Mouse (Mus musculus) frontal cortex, postnatal 36 days (tissue): ENCODE results near the gene Nkapl.
"Not testable (repeated sequence)": the region's sequence is repeated elsewhere in the genome, so short reads cannot be mapped to it uniquely, and the experiment has no call there.

Experiments
- DNase-seq, 2 experiments: peaks; one replicate each; pipeline ENCODE4 v3.0.0; 2022; ENCODE audit warnings: low spot score in 2 of 2

Gene Nkapl

DNA sequence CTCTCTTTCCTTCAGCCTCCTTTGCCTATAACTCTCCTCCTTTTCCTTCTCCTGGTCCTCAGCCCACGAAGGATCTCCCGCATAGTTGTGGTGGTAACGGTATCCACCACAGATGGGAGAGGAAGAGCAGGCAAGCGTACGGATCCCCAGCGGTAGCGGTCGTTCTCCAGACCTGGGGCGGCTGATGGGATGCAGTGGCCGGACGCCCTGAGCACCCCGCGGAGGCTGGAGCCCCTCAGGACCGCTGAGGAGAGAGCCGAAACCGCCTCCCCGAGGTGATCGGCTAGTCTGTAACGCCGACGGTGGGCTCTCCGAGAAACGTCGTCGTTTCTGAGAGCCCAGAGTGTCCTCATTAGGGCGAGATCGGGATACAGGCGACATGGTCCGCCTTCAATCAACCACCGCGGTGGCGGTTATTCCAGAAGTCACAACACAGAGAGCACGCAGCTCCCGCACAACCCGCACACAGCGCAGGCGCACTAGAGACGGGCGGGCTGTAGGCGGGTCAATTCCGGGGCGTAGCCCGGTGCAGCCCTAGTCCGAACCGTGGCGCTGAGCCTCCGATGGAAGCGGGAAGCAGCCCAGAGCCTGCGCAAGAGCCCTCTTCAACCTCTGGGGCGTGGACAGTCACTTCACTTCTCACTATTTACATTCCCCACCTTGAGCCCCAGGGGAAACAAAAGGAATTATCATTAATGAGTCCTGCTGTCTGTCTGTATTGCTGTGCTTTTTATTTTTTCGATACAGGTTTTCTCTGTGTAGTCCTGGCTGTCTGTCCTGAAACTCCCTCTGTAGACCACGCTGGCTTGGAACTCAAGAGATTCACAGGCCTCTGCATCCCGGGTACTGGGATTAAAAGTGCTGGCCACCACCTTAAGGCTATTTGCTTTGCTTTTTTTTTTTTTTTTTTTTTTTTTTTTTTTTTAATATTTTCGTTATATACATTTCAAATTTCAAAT lies at the start of gene Nkapl:
Nkapl (minus strand) TSS at position 449 of the 959 bp plus-strand sequence.
- peak; percentile 71 to 75 for DNase-seq

GRCm38 (mm10) chr13:21506221-21506649 lies 37.9 kb upstream of the Nkapl start:
- DNase-seq = peak; percentile 73 to 83

- no peak for DNase-seq
Measured at GRCm38 (mm10) chr13:21502296-21502695, 34.0 kb upstream of the Nkapl start.

GRCm38 (mm10) chr13:21501182-21501581 lies 32.9 kb upstream of the Nkapl start, which contains the start of gene Gm11273:
Gene Gm11273 (minus strand): TSS chr13:21501418.
- DNase-seq = not testable (repeated sequence)

- DNase-seq = no peak
Measured at GRCm38 (mm10) chr13:21495080-21495479, 26.8 kb upstream of the Nkapl start, which contains the start of gene AK157302. Gene AK157302 (plus strand): TSS chr13:21495223.

DNA sequence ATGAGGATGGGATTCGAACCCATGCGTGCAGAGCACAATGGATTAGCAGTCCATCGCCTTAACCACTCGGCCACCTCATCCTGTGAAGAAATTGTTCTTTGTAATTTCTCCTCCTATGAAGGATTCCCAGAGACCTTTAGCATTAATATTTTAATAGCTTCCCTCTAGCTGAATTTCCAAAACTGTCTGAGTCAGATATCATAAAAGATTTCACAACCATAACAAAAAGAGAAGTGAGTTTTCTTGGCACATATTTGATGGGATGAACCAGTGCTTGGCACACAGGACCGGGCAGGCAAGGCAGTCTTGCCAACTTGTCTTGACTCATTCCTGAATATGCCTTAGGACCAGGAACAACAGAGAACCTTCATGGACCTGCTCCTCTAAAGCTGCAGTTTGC lies 24.5 kb upstream of the Nkapl start:
- no peak for DNase-seq

DNA sequence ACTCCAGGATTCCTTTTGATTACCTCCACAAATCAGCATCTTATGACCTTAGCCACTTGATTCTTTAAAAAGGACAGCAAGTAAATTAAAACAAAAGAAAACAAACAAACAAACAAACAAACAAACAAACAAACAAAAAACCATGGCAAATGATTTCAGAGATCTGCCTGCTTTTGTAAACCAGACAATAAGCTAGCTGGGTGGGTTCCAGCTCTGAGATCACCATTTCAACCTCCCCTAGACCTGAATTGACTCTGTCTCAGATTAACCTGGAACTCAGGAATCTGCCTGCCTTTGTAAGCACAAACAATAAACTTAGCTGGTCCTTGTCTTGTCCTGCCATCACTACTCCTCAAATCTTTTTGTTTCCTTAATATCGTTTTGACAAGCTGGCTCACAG lies 18.6 kb upstream of the Nkapl start:
- no peak for DNase-seq

DNA sequence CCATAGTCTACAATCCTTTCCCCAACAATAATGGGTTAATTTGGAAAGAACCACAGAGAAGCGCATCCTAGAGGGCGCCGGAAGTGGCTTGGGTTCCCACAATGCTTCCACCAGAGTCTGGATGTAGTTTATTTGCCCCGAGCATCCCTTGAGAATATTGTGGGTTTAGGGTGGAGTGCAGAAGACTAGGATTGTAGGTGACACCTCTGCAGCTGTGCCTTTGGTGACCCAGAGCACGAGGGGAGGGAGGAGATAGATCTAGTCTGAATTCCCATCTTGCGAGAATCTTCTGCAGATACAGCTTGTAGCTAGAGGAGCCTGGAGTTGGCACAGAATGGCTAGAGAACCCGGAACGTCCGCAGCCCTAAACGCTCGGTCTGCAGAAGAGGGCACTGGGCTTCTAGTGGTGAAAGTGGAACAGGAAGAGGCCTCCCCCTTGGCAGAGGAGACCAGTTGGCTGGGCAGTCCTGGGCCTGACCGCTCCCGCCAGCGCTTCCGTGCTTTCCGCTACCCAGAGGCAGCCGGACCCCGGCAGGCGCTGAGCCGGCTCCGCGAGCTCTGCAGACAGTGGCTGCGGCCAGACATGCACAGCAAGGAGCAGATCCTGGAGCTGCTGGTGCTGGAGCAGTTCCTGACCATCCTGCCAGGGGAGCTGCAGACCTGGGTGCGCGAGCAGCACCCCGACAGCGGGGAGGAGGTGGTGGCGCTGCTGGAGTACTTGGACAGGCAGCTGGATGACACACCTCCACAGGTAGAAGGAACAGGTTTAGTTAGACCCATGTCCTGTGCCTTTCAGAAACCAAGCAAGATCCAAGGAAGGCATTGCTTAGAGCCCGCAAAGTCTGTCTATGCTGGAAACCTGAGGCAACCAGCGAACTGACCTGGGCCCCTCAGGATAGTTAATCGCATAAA lies 10.7 kb upstream of the Nkapl start, which contains the start of the genes Zkscan4 and Gm10065:
Zkscan4 (plus strand) TSS at position 149 of the 912 bp plus-strand sequence.
Gm10065 (minus strand) TSS at position 683 of the 912 bp plus-strand sequence.
- DNase-seq = peak; percentile 79 to 87

GRCm38 (mm10) chr13:21472427-21472826 lies 4.1 kb upstream of the Nkapl start:
- no peak for DNase-seq

GRCm38 (mm10) chr13:21469097-21469496 lies 788 bp upstream of the Nkapl start:
- no peak for DNase-seq

DNA sequence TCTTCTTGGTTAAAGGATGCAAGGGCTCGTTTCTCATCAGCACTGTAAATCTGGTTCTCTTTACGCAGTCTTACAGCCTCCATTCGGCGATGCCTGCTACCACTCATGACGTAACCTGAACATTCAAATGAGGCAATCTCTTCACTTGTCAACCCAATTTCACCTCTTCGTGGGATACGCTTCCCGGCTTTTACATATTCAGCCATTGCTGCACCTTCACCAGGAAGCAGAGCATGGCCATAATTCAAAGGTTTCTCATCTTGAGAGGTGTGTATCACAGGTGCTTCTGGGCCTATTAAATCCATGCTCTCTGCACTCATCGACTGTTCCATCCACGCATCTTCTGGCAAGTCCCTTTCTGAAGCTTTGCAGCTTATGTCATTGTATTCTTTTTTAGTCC lies 973 bp downstream of the Nkapl start:
- DNase-seq = no peak

DNA sequence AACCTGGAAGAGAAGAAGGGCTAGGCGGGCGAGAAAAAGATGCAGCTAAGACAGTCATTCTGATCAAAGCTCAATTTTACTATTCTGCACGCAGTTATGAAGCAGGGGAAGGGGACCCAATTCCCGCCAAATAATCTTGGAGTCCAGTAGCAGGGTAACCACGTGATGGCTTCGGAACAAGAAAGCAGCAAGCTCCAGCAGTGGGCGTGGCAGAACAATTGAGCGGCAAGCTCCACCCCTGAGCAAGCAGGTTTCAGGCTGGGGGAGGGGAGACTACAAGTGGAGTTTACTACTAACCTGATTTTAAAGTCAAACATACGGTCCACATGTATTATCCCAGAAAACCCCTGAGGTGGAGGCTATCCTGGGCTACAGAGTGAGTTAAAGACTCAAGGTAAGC lies 5.8 kb downstream of the Nkapl start:
- not testable (repeated sequence) for DNase-seq

DNA sequence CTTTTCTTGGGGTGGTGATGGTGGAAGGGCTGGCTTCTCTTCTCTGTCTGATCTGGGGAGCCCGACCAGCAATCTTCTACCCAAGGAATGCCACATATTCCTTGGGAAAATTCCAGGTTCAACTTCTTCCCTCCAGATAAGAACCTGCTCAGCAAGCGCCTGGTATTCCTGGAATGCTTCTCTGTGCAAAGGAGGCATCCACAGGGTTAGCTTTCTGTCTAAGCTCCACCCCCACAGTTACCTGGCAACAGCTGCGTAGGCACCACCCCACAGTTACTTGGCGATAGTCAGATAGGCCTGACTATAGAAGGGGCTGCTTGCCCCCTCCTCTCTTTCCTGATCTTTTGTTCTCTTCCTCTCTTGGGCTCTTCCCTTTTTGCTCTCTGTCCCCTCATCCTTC lies 12.0 kb downstream of the Nkapl start:
- no peak for DNase-seq

GRCm38 (mm10) chr13:21454133-21454532 lies 14.2 kb downstream of the Nkapl start:
- no peak for DNase-seq

- DNase-seq = peak; percentile 88 to 89
Measured at GRCm38 (mm10) chr13:21453449-21453848, 14.9 kb downstream of the Nkapl start, which contains the start of gene Zscan26. Gene Zscan26 (minus strand): TSS chr13:21453730.

DNA sequence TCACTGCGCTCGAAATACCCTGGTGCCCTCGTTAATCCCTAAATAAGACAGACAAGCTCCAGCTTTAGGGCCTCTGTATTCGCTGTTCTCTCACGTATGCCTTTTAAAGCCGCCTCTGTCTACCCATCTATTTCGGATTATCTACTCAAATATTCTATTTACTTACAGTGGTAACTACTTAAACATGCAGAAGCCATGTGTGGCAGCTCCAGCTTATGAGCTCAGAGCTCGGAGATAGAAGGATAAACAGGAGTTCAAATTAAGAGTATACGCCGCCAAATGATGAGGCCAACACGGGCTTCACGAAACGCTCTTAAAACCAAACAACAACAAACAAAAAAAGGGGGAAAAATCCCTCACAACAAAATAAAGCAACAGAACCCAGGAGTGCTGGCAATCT lies 15.3 kb downstream of the Nkapl start:
- no peak for DNase-seq

GRCm38 (mm10) chr13:21447856-21448614 lies 20.3 kb downstream of the Nkapl start:
- no peak for DNase-seq

DNA sequence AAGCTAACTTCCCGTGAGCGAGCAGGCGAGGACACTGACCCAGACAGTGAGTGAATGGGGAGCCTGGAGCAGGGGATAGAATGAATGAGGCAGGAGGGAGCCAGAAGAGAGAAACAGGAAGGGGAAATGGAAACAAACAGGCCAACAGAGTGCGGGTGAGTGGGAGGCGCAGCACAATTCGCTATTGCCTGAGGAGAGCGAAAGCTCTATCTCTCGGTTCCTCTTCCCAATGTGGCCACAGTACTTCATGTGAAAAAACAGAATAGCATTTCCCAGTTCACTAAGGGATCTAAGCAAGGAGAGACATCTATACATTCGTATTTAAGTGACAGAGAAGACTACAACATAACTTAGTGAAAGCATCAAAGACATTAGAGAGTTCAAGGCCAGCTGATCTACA lies 21.5 kb downstream of the Nkapl start:
- no peak for DNase-seq

DNA sequence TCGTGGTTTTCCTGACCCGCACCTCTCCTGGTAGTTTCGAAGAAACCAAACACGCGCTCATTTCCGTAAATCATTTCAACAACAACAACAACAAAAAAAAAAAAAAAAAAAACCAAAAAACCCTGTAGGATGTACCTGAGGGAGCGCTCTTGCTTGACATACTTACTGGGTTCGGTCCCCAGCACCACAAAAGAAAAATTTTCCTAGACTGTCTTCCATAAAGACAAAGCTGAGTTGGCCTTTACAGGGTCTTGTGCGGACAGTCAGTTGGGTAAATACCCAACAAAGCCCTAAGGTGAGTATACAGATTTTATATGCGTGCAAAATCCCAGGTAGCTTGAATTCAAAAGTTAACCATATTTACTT lies 27.1 kb downstream of the Nkapl start:
- no peak for DNase-seq

DNA sequence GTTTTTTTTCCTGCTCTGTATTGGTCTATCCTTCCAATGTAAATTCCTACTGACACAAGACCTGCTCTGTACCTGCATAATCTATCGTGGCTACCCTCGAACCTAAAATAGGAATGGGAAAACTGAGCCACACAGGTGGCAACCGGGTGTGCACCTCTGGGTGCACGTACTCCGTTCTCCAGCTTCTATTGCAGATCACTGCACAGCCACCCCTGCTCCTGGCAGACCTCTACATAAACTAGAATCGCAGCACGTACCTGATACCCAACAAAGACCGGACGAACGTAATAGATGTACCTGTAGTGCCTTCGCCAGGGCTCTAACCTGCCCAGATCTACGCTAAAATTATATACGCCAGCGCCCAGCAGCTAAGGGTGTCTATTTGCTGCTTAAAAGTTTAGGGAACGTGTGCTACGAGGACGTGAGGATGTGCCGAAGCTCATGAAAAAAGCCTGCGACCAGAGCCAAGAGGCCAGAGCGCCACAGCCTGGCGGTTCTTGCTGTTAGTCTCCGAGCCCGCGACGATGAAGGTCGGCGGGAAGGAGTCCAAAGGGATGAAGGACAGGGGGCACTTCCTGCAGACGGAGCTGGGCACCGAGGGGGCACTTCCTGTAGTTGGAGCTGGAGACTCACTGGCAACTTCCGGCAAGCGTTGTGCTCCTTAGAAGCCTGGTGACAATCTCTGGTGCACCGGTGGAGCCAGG lies 27.7 kb downstream of the Nkapl start, which contains the start of gene Pgbd1:
Pgbd1 (minus strand) TSS at position 556 of the 704 bp plus-strand sequence.
- peak; percentile 68 to 74 for DNase-seq
